Comparison of ENCODE assay signal across 23 mouse cellular contexts in the genomic region with DNA sequence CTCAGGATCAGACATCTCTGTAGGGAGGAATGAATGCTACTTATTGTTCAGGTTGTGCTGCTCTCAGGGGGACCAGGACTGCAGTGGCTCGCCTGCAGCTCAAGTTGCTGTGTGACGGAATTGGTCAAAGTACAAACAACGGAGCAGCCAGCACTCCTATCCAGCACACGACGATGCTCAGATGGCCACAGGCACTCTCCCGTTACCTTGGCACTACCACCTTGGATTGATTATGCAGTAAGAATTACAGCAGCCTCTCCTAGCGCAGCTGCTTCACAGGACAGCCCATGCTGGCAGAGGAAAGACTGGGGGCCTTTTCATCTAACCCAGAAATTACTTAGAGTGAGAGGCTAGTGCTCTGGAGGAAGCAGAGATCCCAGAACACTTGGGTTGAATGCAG.
DNase-seq lines count a peak whose midpoint lies in the region; ATAC-seq lines count a peak whose summit lies in the region.
"Had no signal": no experiment of that assay in that cellular context is flagged by ENCODE, and none has a peak within 500 bp of the region (broad histone marks: within the 10 kb centered on the region; RNA-seq: fewer than 3 reads in every experiment).

No protein-coding gene starts in this region.

- no peaks in the 10 kb centered on the region for H3K9me3 ChIP-seq in midbrain, embryonic 14.5 days (ENCODE audit: control insufficient read depth, low read length)
- H3K9me3 ChIP-seq in midbrain, embryonic 13.5 days: no peaks in the 10 kb centered on the region
- H3K9me3 ChIP-seq in limb, embryonic 11.5 days (ENCODE audit: control insufficient read depth, low read length): no peaks in the 10 kb centered on the region
- H3K9me3 ChIP-seq: embryonic facial prominence, embryonic 13.5 days; forebrain, embryonic 12.5 days; heart, embryonic 13.5 days; hindbrain, embryonic 13.5 days; intestine, embryonic 15.5 days had no signal

- no peak overlapping the region for H3K4me3 ChIP-seq in midbrain, embryonic 14.5 days (replicated peaks; ENCODE audit: low read depth, low read length)
- H3K4me3 ChIP-seq in midbrain, embryonic 13.5 days (replicated peaks): no peak overlapping the region
- no peak overlapping the region for H3K4me3 ChIP-seq in limb, embryonic 11.5 days (ENCODE audit: low read depth, low read length)
- H3K4me3 ChIP-seq: embryonic facial prominence, embryonic 13.5 days; forebrain, embryonic 12.5 days; heart, embryonic 13.5 days; hindbrain, embryonic 13.5 days; intestine, embryonic 15.5 days had no signal

- peak; percentile 33 for DNase-seq in embryo, embryonic 10 days (ENCODE audit: low spot score)
- DNase-seq in embryo, embryonic 9.5 days (ENCODE audit: extremely low spot score): no peak
- DNase-seq in midbrain, embryonic 14.5 days: peak; percentile 13
- peak; percentile 43 for DNase-seq in limb, embryonic 11.5 days (ENCODE audit: low spot score)
- DNase-seq in heart, adult 11 months: no peak
- no peak for DNase-seq in kidney, adult 11 months
- no peak for DNase-seq in cerebellum, postnatal 36 days
- DNase-seq: adrenal gland, adult 8-10 months; adrenal gland, postnatal 36 days; B cell, adult 2 months; cerebellum, adult 2 months; cerebellum, postnatal 10 days; gastrocnemius, postnatal 10 days; heart, postnatal 4 days had no signal

- no peaks in the 10 kb centered on the region for H3K27me3 ChIP-seq in midbrain, embryonic 14.5 days (ENCODE audit: control insufficient read depth, insufficient read depth, low read length)
- no peaks in the 10 kb centered on the region for H3K27me3 ChIP-seq in midbrain, embryonic 13.5 days
- H3K27me3 ChIP-seq in limb, embryonic 11.5 days (ENCODE audit: control insufficient read depth, insufficient read depth, low read length): no peaks in the 10 kb centered on the region
- H3K27me3 ChIP-seq: embryonic facial prominence, embryonic 13.5 days; forebrain, embryonic 12.5 days; heart, embryonic 13.5 days; hindbrain, embryonic 13.5 days; intestine, embryonic 15.5 days had no signal

- H3K4me1 ChIP-seq in midbrain, embryonic 14.5 days (ENCODE audit: control insufficient read depth, insufficient read depth, low read length): 0 out of 2 replicates have a peak, but pooled peaks cover 4% of the 10 kb centered on the region
- H3K4me1 ChIP-seq in midbrain, embryonic 13.5 days (replicated peaks): no peaks in the 10 kb centered on the region
- peaks cover 10% of the 10 kb centered on the region; the same call in 1 of the 2 replicates for H3K4me1 ChIP-seq in limb, embryonic 11.5 days (ENCODE audit: control insufficient read depth, insufficient read depth, low read length)
- H3K4me1 ChIP-seq: intestine, embryonic 15.5 days had no signal

- 48% methylated on average over 7 of the region's 7 CpGs for WGBS in midbrain, embryonic 14.5 days
- 45% methylated on average over 7 of the region's 7 CpGs for WGBS in midbrain, embryonic 13.5 days
- WGBS in limb, embryonic 11.5 days: 13% methylated on average over 7 of the region's 7 CpGs

- ATAC-seq in midbrain, embryonic 14.5 days (ENCODE audit: low FRiP score, low TSS enrichment): no peak
- ATAC-seq in midbrain, embryonic 13.5 days: no peak
- ATAC-seq in limb, embryonic 11.5 days (ENCODE audit: insufficient number of reproducible peaks, low FRiP score, low TSS enrichment, low read depth): peak; percentile 46; the same call in 1 of the 2 replicates
- ATAC-seq: CD4-positive, CD25-positive, alpha-beta regulatory T cell, adult 4 months; forebrain, embryonic 16.5 days; intestine, embryonic 15.5 days had no signal

- no peak overlapping the region for H3K4me2 ChIP-seq in midbrain, embryonic 14.5 days (ENCODE audit: low read length)
- H3K4me2 ChIP-seq in midbrain, embryonic 13.5 days (replicated peaks): no peak overlapping the region
- no peak overlapping the region for H3K4me2 ChIP-seq in limb, embryonic 11.5 days (ENCODE audit: low read depth, severe bottlenecking)
- H3K4me2 ChIP-seq: embryonic facial prominence, embryonic 13.5 days; forebrain, embryonic 12.5 days; heart, embryonic 13.5 days; hindbrain, embryonic 13.5 days; intestine, embryonic 15.5 days had no signal

- no peak overlapping the region for H3K9ac ChIP-seq in midbrain, embryonic 14.5 days (replicated peaks; ENCODE audit: low read length)
- H3K9ac ChIP-seq in midbrain, embryonic 13.5 days (replicated peaks): no peak overlapping the region
- no peak overlapping the region for H3K9ac ChIP-seq in limb, embryonic 11.5 days (ENCODE audit: low read length)
- H3K9ac ChIP-seq: embryonic facial prominence, embryonic 13.5 days; forebrain, embryonic 12.5 days; heart, embryonic 13.5 days; hindbrain, embryonic 13.5 days; intestine, embryonic 15.5 days had no signal

- no peaks in the 10 kb centered on the region for H3K36me3 ChIP-seq in midbrain, embryonic 14.5 days (ENCODE audit: control insufficient read depth, insufficient read depth, low read length)
- no peaks in the 10 kb centered on the region for H3K36me3 ChIP-seq in midbrain, embryonic 13.5 days
- no peaks in the 10 kb centered on the region for H3K36me3 ChIP-seq in limb, embryonic 11.5 days (ENCODE audit: control insufficient read depth, insufficient read depth, low read length)
- H3K36me3 ChIP-seq: embryonic facial prominence, embryonic 13.5 days; forebrain, embryonic 12.5 days; G1E; heart, embryonic 13.5 days; hindbrain, embryonic 13.5 days; intestine, embryonic 15.5 days had no signal

- H3K27ac ChIP-seq in midbrain, embryonic 14.5 days (replicated peaks; ENCODE audit: low read depth, low read length): no peak overlapping the region
- H3K27ac ChIP-seq in midbrain, embryonic 13.5 days: no peak overlapping the region
- H3K27ac ChIP-seq in limb, embryonic 11.5 days (replicated peaks; ENCODE audit: low read depth, low read length): no peak overlapping the region
- H3K27ac ChIP-seq: embryonic facial prominence, embryonic 13.5 days; forebrain, embryonic 12.5 days; heart, embryonic 13.5 days; hindbrain, embryonic 13.5 days; intestine, embryonic 15.5 days had no signal

Comparison
In these comparisons a context has a peak if more than half of its experiments do, and no peak if none do; other contexts are left out.
1. DNase-seq: peak in embryo, embryonic 10 days (single experiment), midbrain, embryonic 14.5 days (single experiment) and limb, embryonic 11.5 days (single experiment); none in embryo, embryonic 9.5 days (single experiment), heart, adult 11 months (single experiment), kidney, adult 11 months (single experiment) and cerebellum, postnatal 36 days (0 of 2).